Mouse (Mus musculus) limb, embryonic 14.5 days (tissue): ENCODE data around the gene Pip4k2a. TPM values are rescaled to one million over a fixed set of nuclear protein-coding genes. Genes with fewer than 3 reads are reported as not detected.

Experiments
- ATAC-seq: fragments of 200-750 bp; cut with Nextera tagmentation; 2 replicates; pipeline ENCODE4 v1.8.0; 2017; ENCODE audit warnings: low read depth, moderate number of reproducible peaks, moderate TSS enrichment; ENCODE audit not compliant: low FRiP score
- DNase-seq: peaks from one replicate; pipeline ENCODE4 v3.0.0-alpha.2; 2015; ENCODE audit warnings: low spot score
- H3K27ac ChIP-seq: fragments of 300-500 bp; sonication (generic); replicated peaks from 2 replicates; pipeline ENCODE4 v1.5.1; 2014; ENCODE audit warnings: low read depth, mild to moderate bottlenecking, low read length, moderate library complexity, mixed read lengths
- H3K27me3 ChIP-seq: fragments of 300-500 bp; sonication (generic); 2 replicates; pipeline ENCODE4 v1.6.1; 2014; ENCODE audit warnings: low read length, mixed read lengths; ENCODE audit not compliant: control insufficient read depth, insufficient read depth
- H3K36me3 ChIP-seq: fragments of 300-500 bp; sonication (generic); 2 replicates; pipeline ENCODE4 v1.6.1; 2014; ENCODE audit warnings: mild to moderate bottlenecking, low read length, moderate library complexity, mixed read lengths; ENCODE audit not compliant: control insufficient read depth, insufficient read depth
- H3K4me1 ChIP-seq: fragments of 300-500 bp; sonication (generic); 2 replicates; pipeline ENCODE4 v1.6.1; 2014; ENCODE audit warnings: antibody characterized with exemption, low read length, mixed read lengths; ENCODE audit not compliant: control insufficient read depth, insufficient read depth
- H3K4me2 ChIP-seq: fragments of 300-500 bp; sonication (generic); replicated peaks from 2 replicates; pipeline ENCODE4 v1.6.1; 2014; ENCODE audit warnings: low read depth, mild to moderate bottlenecking, low read length, moderate library complexity; ENCODE audit not compliant: severe bottlenecking
- H3K4me3 ChIP-seq: fragments of 300-500 bp; sonication (generic); replicated peaks from 2 replicates; pipeline ENCODE4 v1.5.1; 2014; ENCODE audit warnings: low read length
- H3K9ac ChIP-seq: fragments of 300-500 bp; sonication (generic); 2 replicates; pipeline ENCODE4 v1.6.1; 2014; ENCODE audit warnings: mild to moderate bottlenecking, low read depth, low read length, moderate library complexity; ENCODE audit not compliant: severe bottlenecking
- H3K9me3 ChIP-seq: fragments of 300-500 bp; sonication (generic); 2 replicates; pipeline ENCODE4 v1.6.1; 2016; ENCODE audit warnings: low read length; ENCODE audit not compliant: control insufficient read depth
- POLR2A ChIP-seq: fragments of 200-500 bp; IDR thresholded peaks from 2 replicates; pipeline ENCODE4 v1.8.0; 2012; ENCODE audit warnings: inconsistent platforms, mild to moderate bottlenecking, moderate library complexity, borderline replicate concordance; ENCODE audit not compliant: insufficient read depth, insufficient read length; ENCODE audit errors: extremely low read depth
- WGBS: fragments of 180-500 bp; shearing (Covaris S2); extraction: QIAGEN DNeasy Blood & Tissue Kit; methylation state at CpG from one replicate; pipeline ENCODE4 v1.1.7; 2014; 5-methylcytosine and 5-hydroxymethylcytosine counted together
- polyA plus RNA-seq, 2 experiments: library from polyadenylated mRNA; depleted of rRNA in 1 of 2; stranded (reverse) in 1 of 2; unstranded in 1 of 2; fragments of >200 nt; fragmentation: Nextera tagmentation in 1 of 2; extraction: Ambion mirVana in 1 of 2; gene quantifications; 2 replicates each; pipeline versions ENCODE4 v1.2.1 to v1.2.3; 2012 to 2014

Pip4k2a gene
- polyA plus RNA-seq, 2 experiments, result 12.1 to 13.2 TPM

DNA sequence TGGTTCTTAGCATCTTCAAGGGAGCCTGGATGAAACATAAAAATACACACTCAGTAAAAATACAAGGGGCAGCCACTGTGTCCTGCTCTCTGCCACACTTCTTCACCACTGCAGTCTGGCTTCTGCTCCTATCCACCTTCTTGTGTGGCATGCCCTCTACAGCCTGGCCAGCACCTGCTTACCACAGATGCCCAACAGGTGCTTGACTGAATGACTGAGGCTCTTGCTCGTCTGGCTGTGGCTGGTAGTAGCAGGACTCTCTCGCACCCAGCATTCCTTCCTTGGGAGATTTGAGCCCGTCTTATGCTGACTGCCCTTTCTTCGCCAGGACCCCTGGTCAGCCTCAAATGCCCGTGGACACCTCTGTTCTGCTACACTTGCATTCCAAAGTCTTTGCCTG, 133.2 kb downstream of the Pip4k2a start:
- Histone ChIP-seq H3K27ac (no peak overlapping the region), H3K4me3 (no peak overlapping the region), H3K4me2 (no peak overlapping the region), H3K9ac (no peak overlapping the region), H3K4me1 (no peaks in the 10 kb centered on the region), H3K27me3 (no peaks in the 10 kb centered on the region), H3K36me3 (no peaks in the 10 kb centered on the region), H3K9me3 (no peaks in the 10 kb centered on the region)
- TF ChIP-seq POLR2A, result no peak
- 77% methylated on average over 5 of the region's 5 CpGs for WGBS
- no peak for ATAC-seq
- no peak for DNase-seq

DNA sequence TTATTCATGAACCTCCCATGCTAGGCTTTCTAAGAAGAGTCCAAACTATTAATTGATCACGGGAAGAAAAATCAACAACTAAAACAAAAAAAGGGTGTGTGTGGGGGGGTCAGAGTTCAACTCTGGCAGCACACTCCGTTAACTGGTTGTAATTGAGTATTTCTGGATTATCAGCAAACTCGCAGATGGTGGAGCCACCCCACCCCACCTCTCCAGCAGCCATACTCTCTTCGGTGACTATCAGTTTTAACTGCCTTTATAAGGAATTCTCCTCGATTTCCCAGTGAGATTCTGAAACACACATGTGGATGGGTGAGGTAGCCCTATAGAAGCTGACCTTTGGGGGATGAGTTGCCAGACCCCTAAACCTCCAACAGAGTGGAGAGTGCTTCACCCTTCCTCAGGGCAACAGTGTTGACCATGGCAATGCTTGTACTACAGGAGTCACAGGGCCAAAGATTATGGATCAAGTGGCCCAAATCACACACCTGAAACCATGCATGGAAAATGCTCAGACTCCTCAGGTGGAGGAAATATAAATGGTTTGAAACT, 136.2 kb downstream of the Pip4k2a start:
- Histone ChIP-seq H3K27me3 (no peaks in the 10 kb centered on the region), H3K36me3 (no peaks in the 10 kb centered on the region), H3K4me3 (no peak overlapping the region), H3K4me2 (no peak overlapping the region), H3K27ac (no peak overlapping the region), H3K9me3 (no peaks in the 10 kb centered on the region), H3K9ac (no peak overlapping the region), H3K4me1 (peaks cover under 1% of the 10 kb centered on the region; the same call in 1 of the 2 replicates)
- no peak for ATAC-seq
- no peak for TF ChIP-seq POLR2A
- DNase-seq, result no peak
- WGBS, result 78% methylated on average over 5 of the region's 5 CpGs

DNA sequence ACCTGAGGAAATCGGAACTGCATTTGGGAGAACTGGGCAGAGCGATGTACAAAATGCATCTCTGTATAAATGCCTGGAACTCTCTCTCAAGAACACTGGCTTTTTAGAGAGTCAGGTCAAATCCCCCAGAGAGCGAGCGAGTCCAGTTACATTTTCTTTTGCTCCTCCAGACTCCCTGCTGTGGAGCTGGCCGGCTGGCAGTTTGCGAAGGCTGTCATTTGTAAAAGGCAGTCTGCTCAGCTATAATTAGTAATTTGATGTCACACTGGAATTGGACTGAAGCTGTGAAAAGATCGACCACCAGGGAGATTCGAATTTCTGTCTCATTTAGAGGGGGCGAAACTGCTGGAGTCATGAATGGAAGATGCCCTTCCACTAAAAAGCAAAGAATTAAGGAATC, 137.2 kb downstream of the Pip4k2a start:
- DNase-seq, result peak; percentile 39
- no peak for ATAC-seq
- H3K9ac ChIP-seq, result no peak overlapping the region
- TF ChIP-seq POLR2A, result no peak
- no peaks in the 10 kb centered on the region for H3K36me3 ChIP-seq
- H3K9me3 ChIP-seq, result no peaks in the 10 kb centered on the region
- no peak overlapping the region for H3K4me2 ChIP-seq
- WGBS, result 27% methylated on average over 9 of the region's 9 CpGs
- H3K27me3 ChIP-seq, result no peaks in the 10 kb centered on the region
- no peak overlapping the region for H3K4me3 ChIP-seq
- peaks cover 5% of the 10 kb centered on the region; the same call in 1 of the 2 replicates for H3K4me1 ChIP-seq
- H3K27ac ChIP-seq, result no peak overlapping the region

DNA sequence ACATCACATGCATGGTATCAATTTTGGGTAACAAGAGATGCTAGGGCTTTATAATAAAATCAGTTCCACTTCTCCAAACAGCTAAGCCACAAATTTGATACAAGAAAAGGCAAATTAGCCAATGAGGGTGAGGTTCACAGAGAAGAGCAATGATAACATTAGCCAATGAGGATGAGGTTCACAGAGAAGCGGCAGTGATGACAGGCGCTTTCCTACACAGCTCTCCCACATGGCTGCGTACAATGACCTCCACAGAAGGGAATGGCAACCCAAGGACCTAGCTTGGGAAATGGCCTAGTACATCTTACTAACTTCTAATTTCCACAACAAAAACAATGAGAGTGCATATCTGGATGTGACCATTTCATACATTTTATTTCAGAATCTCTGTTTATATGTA, 140.0 kb downstream of the Pip4k2a start:
- no peak for DNase-seq
- H3K4me1 ChIP-seq, result peaks cover 10% of the 10 kb centered on the region
- H3K9ac ChIP-seq, result no peak overlapping the region
- H3K27me3 ChIP-seq, result no peaks in the 10 kb centered on the region
- H3K36me3 ChIP-seq, result no peaks in the 10 kb centered on the region
- ATAC-seq, result no peak
- no peak overlapping the region for H3K27ac ChIP-seq
- H3K4me2 ChIP-seq, result no peak overlapping the region
- H3K9me3 ChIP-seq, result no peaks in the 10 kb centered on the region
- no peak overlapping the region for H3K4me3 ChIP-seq
- no peak for TF ChIP-seq POLR2A
- WGBS, result 84% methylated on average over 3 of the region's 3 CpGs

DNA sequence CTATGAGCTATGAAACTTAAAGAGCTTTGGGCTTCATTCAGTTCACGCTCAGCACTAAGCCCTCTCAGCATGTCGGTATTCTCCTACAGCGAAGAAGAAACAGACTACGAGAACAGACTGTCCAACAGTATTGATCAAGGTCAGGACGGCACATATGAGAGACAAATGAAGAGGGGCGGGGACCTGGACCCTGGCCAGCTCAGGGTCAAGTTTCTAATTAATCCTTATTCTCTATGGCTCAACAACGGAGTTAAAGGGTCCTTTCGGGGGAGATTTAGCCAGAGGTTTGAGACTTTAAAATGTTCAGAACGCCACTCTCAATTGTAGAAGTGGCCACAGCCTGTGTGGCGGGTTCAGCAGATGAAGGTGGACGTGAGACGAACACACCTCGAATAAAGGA, 141.5 kb downstream of the Pip4k2a start:
- no peak overlapping the region for H3K4me3 ChIP-seq
- no peak overlapping the region for H3K4me2 ChIP-seq
- WGBS, result 47% methylated on average over 13 of the region's 13 CpGs
- no peak overlapping the region for H3K9ac ChIP-seq
- H3K4me1 ChIP-seq, result peaks cover 10% of the 10 kb centered on the region
- DNase-seq, result no peak
- H3K9me3 ChIP-seq, result no peaks in the 10 kb centered on the region
- TF ChIP-seq POLR2A, result no peak
- ATAC-seq, result no peak
- no peaks in the 10 kb centered on the region for H3K36me3 ChIP-seq
- H3K27me3 ChIP-seq, result no peaks in the 10 kb centered on the region
- H3K27ac ChIP-seq, result no peak overlapping the region

DNA sequence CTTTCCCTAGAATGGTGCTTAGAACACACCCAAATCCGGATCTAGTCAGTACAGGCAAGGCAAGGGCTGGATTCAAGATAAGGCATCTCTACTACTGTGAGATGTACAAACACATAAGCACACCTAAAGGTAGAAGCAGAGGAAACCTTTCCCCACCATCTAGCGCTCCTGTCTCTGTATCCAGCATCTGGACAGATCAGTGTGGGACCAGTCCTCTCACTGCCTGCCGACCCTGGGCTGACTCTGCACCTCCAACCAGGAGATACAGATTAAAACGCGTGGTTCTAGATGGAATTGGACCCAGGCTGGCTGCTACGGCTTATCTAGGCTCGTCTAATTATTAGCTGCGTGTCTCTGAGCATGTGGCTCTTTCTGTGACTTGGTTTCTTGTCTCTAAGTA, 142.7 kb downstream of the Pip4k2a start:
- no peak overlapping the region for H3K4me2 ChIP-seq
- 59% methylated on average over 8 of the region's 8 CpGs for WGBS
- TF ChIP-seq POLR2A, result no peak
- H3K9me3 ChIP-seq, result no peaks in the 10 kb centered on the region
- no peak for DNase-seq
- H3K9ac ChIP-seq, result no peak overlapping the region
- H3K27me3 ChIP-seq, result no peaks in the 10 kb centered on the region
- no peak for ATAC-seq
- H3K4me1 ChIP-seq, result peaks cover 10% of the 10 kb centered on the region
- no peaks in the 10 kb centered on the region for H3K36me3 ChIP-seq
- no peak overlapping the region for H3K27ac ChIP-seq
- H3K4me3 ChIP-seq, result no peak overlapping the region
